Mouse (Mus musculus) embryonic facial prominence, embryonic 11.5 days (tissue): Measurements from ENCODE around the gene Msmo1. TPM values are rescaled to one million over a fixed set of nuclear protein-coding genes. Genes with fewer than 3 reads are reported as not detected.

Experiments used
- ATAC-seq: fragments of 200-750 bp; cut with Nextera tagmentation; replicated peaks from 2 replicates; pipeline ENCODE4 v1.8.0; 2017; ENCODE audit warnings: low read depth; ENCODE audit not compliant: insufficient number of reproducible peaks, low FRiP score, low TSS enrichment
- DNase-seq: peaks from one replicate; pipeline ENCODE4 v3.0.0-alpha.2; 2015; ENCODE audit warnings: low spot score
- H3K27ac ChIP-seq: fragments of 300-500 bp; sonication (generic); replicated peaks from 2 replicates; pipeline ENCODE4 v1.5.1; 2014; ENCODE audit warnings: mild to moderate bottlenecking, low read depth, low read length, control low read depth
- H3K27me3 ChIP-seq: fragments of 300-500 bp; sonication (generic); 2 replicates; pipeline ENCODE4 v1.6.1; 2014; ENCODE audit warnings: mild to moderate bottlenecking, low read length, moderate library complexity, mixed read lengths; ENCODE audit not compliant: control insufficient read depth, insufficient read depth
- H3K36me3 ChIP-seq: fragments of 300-500 bp; sonication (generic); replicated peaks from 2 replicates; pipeline ENCODE4 v1.6.1; 2014; ENCODE audit warnings: low read depth, mild to moderate bottlenecking, low read length, moderate library complexity, mixed read lengths; ENCODE audit not compliant: control insufficient read depth, insufficient read depth
- H3K4me1 ChIP-seq: fragments of 300-500 bp; sonication (generic); 2 replicates; pipeline ENCODE4 v1.6.1; 2014; ENCODE audit warnings: low read length, mixed read lengths; ENCODE audit not compliant: control insufficient read depth, insufficient read depth
- H3K4me2 ChIP-seq: fragments of 300-500 bp; sonication (generic); 2 replicates; pipeline ENCODE4 v1.6.1; 2014; ENCODE audit warnings: low read depth, mild to moderate bottlenecking, control low read depth, low read length, moderate library complexity
- H3K4me3 ChIP-seq: fragments of 300-500 bp; sonication (generic); 2 replicates; pipeline ENCODE4 v1.5.1; 2014; ENCODE audit warnings: low read depth, low read length, control low read depth
- H3K9ac ChIP-seq: fragments of 300-500 bp; sonication (generic); replicated peaks from 2 replicates; pipeline ENCODE4 v1.6.1; 2014; ENCODE audit warnings: mild to moderate bottlenecking, control low read depth, low read length
- H3K9me3 ChIP-seq: fragments of 300-500 bp; sonication (generic); replicated peaks from 2 replicates; pipeline ENCODE4 v1.6.1; 2016; ENCODE audit warnings: mild to moderate bottlenecking, low read length, inconsistent platforms, mixed read lengths; ENCODE audit not compliant: control insufficient read depth
- WGBS: fragments of 180-500 bp; shearing (Covaris S2); extraction: QIAGEN DNeasy Blood & Tissue Kit; methylation state at CpG from one replicate; pipeline ENCODE4 v1.1.7; 2014; 5-methylcytosine and 5-hydroxymethylcytosine counted together
- polyA plus RNA-seq: library from polyadenylated mRNA; unstranded; fragments of >200 nt; fragmentation: Nextera tagmentation; extraction: Ambion mirVana; gene quantifications from 2 replicates; pipeline ENCODE4 v1.2.1, GENCODE M21; 2014

Gene Msmo1
- 154 and 161 TPM in 2 replicates for polyA plus RNA-seq

DNA sequence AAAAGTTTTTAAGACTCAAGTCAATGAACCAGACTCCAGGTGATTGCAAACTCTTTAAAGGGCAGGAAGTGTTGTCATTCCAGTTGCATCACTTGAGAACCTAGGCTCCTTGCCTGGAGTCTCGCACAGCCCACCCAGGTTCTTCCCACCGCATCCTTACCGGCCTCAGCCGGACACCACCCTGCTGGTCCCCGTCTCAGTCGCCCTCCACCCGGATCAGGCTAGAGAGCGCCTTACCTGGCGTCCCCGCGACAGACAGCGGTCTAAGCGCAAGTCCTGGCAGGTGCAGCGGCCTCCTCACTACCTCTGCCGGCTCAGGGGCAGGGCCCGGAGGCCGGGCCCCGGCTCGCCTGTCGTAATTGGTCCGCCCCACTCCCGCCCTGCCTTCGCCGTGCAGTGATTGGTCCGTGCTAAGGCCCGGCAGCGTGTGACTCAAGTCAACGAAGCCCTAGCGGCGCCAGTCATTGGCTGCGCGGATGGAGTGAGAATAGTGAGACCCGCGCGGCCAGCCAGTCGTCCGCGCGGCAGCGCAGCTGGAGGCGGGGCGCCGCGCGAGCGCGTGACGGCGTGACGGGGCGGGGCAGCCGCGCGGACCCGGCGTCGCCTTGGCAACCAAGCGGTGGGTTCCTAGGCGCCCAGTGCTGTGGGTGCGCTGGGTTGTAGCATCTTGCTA, at the start of gene Msmo1:
TSS of gene Msmo1 (minus strand) at position 522 of the 673 bp plus-strand sequence.
- Histone ChIP-seq H3K27ac (no peak within 1 kb of the TSS), H3K36me3 (no peaks in the 10 kb centered on the region; the same call in 1 of the 2 replicates), H3K4me3 (peak within 1 kb of the TSS; percentile 77), H3K9ac (peak within 1 kb of the TSS; percentile 49), H3K4me1 (no peaks in the 10 kb centered on the region), H3K9me3 (no peaks in the 10 kb centered on the region), H3K27me3 (no peaks in the 10 kb centered on the region), H3K4me2 (peak within 1 kb of the TSS; percentile 46)
- DNase-seq, result peak; percentile 99
- under 1% methylated on average over 60 of the region's 60 CpGs for WGBS
- ATAC-seq, result peak; percentile 100

DNA sequence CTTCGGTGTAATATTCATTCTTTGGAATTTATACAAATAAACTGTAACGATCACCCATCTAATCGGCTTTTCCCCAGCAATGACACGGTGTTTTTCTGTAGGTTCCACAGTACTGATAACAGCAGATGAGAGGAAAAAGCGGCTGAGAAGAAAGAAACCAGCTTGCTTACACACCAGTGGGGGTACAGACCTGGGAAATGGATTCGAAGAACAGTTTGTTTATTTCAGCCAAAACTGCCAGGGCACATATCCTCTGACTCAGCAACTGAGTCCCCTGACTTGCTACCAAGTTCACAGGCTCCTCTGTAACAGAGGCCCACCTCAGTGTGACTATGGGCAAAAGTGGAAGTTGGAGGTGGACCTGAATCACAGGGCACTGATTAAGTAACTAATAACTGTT, 48.4 kb upstream of the Msmo1 start:
- Histone ChIP-seq H3K27ac (no peak overlapping the region), H3K9ac (no peak overlapping the region), H3K4me2 (no peak overlapping the region), H3K9me3 (no peaks in the 10 kb centered on the region), H3K4me3 (no peak overlapping the region), H3K27me3 (no peaks in the 10 kb centered on the region), H3K36me3 (no peaks in the 10 kb centered on the region), H3K4me1 (no peaks in the 10 kb centered on the region)
- DNase-seq (no peak), ATAC-seq (no peak)
- whole genome bisulfite sequencing, result 91% methylated on average over 6 of the region's 6 CpGs

DNA sequence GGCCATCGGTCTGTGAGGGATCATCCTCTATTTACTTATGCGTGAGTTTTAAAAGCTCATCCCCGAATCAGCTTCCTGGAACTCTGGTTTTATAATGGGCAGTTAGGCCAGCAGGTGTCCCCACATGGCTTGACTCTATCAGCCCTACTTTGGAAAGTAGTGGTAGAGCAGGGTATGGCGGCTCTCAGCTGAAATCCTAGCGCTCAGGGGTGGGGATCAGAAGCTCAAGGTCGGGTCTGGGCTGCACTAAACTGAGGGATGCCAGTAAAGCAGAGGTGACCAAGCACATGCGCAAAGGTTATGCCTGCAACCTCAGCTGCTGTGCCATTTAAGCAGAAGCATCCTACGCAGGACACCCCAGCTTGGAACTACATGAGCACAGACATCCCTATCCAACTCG, 44.3 kb upstream of the Msmo1 start:
- H3K4me1 ChIP-seq, result no peaks in the 10 kb centered on the region
- DNase-seq (no peak), ATAC-seq (0 out of 2 replicates have a peak, but pooled peaks have one; percentile 44)
- no peak overlapping the region for H3K4me2 ChIP-seq
- no peak overlapping the region for H3K9ac ChIP-seq
- no peak overlapping the region for H3K4me3 ChIP-seq
- H3K9me3 ChIP-seq, result no peaks in the 10 kb centered on the region
- no peaks in the 10 kb centered on the region for H3K27me3 ChIP-seq
- 75% methylated on average over 9 of the region's 9 CpGs for WGBS
- H3K27ac ChIP-seq, result no peak overlapping the region
- no peaks in the 10 kb centered on the region for H3K36me3 ChIP-seq

DNA sequence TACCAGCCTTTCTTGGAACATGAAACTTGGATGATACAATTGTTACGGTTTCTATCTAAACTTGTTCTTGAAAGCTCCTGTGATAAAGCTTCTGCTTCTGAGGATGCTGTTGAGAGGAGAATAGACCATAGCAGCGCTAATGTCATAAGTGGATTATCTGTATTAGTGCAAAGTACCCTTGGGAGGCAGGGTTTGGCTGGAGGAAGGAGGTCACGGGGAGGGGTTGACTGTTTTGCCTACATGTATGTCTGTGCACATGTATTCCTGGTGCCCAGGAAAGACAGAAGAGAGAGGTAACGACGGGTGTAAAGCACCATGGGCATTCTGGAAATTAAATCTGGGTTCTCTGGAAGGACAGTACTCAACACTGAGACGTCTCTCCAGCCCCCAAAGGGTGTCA, 40.5 kb upstream of the Msmo1 start:
- H3K36me3 ChIP-seq, result no peaks in the 10 kb centered on the region

DNA sequence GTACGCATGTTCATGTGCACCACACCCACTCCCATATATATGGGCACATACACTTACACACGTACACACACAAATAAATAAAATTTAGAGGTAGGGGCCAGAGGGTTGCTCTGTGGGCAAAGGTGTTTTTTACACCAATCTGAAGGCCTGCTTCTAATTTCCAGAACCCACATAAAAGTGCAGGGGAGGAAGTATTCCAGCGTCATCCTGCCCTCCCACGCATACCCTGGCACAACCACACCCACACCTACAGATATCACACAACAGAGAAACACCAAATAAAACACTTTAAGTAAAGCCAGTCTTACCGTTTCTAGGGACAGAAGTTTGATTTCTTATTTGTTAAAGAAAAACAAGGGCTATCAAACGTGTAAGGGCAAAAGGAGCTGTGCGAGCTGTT, 37.2 kb upstream of the Msmo1 start:
- H3K27me3 ChIP-seq, result no peaks in the 10 kb centered on the region
- no peaks in the 10 kb centered on the region for H3K36me3 ChIP-seq
- H3K9ac ChIP-seq, result no peak overlapping the region
- H3K27ac ChIP-seq, result no peak overlapping the region
- H3K9me3 ChIP-seq, result no peaks in the 10 kb centered on the region
- H3K4me3 ChIP-seq, result no peak overlapping the region
- 88% methylated on average over 7 of the region's 7 CpGs for WGBS
- ATAC-seq, result no peak
- no peak for DNase-seq
- no peak overlapping the region for H3K4me2 ChIP-seq
- H3K4me1 ChIP-seq, result no peaks in the 10 kb centered on the region

More for the DNA sequence above, 40.5 kb upstream of the Msmo1 start:
- Histone ChIP-seq H3K4me1 (no peaks in the 10 kb centered on the region), H3K4me3 (no peak overlapping the region), H3K9ac (no peak overlapping the region), H3K4me2 (no peak overlapping the region), H3K9me3 (no peaks in the 10 kb centered on the region), H3K27ac (no peak overlapping the region), H3K27me3 (no peaks in the 10 kb centered on the region)
- DNase-seq, result no peak
- 93% methylated on average over 6 of the region's 6 CpGs for WGBS
- ATAC-seq, result no peak

DNA sequence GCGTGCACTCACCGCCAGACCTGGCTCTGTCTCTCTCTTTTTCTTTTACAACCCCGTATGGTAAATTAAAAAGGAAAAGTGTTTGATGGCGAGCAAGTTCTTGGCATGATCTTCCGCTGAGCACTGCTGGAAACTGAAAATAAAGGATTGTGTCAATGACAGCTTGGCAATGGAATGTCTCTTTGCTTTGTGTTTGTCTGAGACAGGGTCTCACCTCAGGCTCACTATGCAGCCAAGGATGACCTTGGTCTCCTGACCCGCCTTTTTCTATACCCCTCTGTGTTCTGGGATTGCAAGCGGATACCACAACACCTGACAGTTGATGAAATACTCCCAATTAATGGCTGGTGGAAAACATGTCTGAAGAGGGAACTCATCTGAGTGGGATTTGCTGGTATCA, 36.0 kb upstream of the Msmo1 start:
- H3K9me3 ChIP-seq, result no peaks in the 10 kb centered on the region
- no peak overlapping the region for H3K4me2 ChIP-seq
- no peak overlapping the region for H3K4me3 ChIP-seq
- WGBS, result 92% methylated on average over 7 of the region's 7 CpGs
- no peak overlapping the region for H3K9ac ChIP-seq
- H3K4me1 ChIP-seq, result no peaks in the 10 kb centered on the region
- no peaks in the 10 kb centered on the region for H3K27me3 ChIP-seq
- H3K36me3 ChIP-seq, result no peaks in the 10 kb centered on the region
- DNase-seq, result no peak
- no peak overlapping the region for H3K27ac ChIP-seq
- no peak for ATAC-seq

DNA sequence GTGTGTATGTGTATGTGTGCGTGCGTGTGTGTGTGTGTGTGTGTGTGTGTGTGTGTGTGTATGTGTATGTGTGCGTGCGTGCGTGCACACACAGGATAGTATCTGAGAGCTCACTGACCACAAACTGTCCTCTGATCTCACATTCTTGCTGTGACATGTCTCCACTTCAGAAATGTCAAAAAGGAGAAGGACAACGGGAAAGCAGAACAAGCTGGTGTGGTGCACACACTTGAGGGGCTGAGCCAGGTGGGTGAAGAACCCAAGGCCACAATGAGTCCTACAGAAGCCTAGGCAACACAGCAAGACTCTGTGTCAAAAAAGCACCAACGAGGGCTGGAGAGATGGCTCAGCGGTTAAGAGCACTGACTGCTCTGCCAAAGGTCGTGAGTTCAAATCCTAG, 35.1 kb upstream of the Msmo1 start:
- Histone ChIP-seq H3K27me3 (no peaks in the 10 kb centered on the region), H3K4me2 (no peak overlapping the region), H3K36me3 (no peaks in the 10 kb centered on the region), H3K4me3 (no peak overlapping the region), H3K4me1 (no peaks in the 10 kb centered on the region), H3K9ac (no peak overlapping the region), H3K27ac (no peak overlapping the region), H3K9me3 (no peaks in the 10 kb centered on the region)
- ATAC-seq, result no peak
- no peak for DNase-seq
- WGBS, result 83% methylated on average over 7 of the region's 9 CpGs

DNA sequence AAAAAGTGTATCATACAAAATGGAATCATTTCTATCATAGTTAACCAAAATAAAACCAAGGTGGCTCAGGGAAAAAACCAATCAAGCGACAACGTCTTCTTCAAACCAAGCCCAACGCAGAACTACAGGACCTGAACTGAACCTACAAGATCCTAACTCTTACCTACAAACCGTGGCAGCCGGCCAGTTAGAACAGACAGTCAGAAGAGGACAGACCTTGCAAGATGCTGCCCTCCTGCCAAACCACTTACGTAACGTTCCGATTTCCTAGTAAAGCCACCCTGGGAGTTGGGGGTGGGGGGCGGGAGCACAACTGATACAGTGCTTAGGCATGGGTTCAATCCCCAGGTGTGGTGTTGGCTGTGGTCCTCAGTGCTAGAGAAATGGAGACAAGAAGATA, 33.5 kb upstream of the Msmo1 start:
- H3K4me2 ChIP-seq, result no peak overlapping the region
- H3K4me3 ChIP-seq, result no peak overlapping the region
- H3K9ac ChIP-seq, result no peak overlapping the region
- ATAC-seq (no peak), DNase-seq (no peak)
- no peaks in the 10 kb centered on the region for H3K27me3 ChIP-seq
- H3K36me3 ChIP-seq, result no peaks in the 10 kb centered on the region
- no peaks in the 10 kb centered on the region for H3K4me1 ChIP-seq
- 95% methylated on average over 9 of the region's 9 CpGs for WGBS
- no peaks in the 10 kb centered on the region for H3K9me3 ChIP-seq
- H3K27ac ChIP-seq, result no peak overlapping the region
